Mouse (Mus musculus): ENCODE data around the gene Sfxn3.

The Sfxn3 gene

GRCm38 (mm10) chr19:45046523-45047321, 581 bp upstream of the Sfxn3 start:
- no peak for DNase-seq (ENCODE audit: low read depth)

GRCm38 (mm10) chr19:45047935-45048643, 786 bp downstream of the Sfxn3 start:
- DNase-seq (ENCODE audit: low read depth), result no peak

GRCm38 (mm10) chr19:45048644-45049365, 1.5 kb downstream of the Sfxn3 start:
- no peak for DNase-seq (ENCODE audit: low read depth)

DNA sequence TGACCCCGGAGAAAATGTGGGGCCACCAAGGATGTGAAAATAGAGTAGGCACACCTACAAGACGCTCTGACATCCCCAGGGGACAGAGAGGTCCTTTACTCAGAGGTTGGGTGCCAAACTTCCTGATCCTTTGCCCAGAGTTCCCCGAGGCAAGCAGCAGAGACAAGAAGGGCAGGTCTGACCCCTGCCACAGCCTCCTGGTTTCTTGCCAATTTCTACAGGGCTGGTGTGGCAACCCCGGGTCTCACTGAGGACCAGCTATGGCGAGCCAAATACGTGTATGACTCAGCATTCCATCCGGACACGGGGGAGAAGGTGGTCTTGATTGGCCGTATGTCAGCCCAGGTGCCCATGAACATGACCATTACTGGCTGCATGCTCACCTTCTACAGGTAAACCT, 2.2 kb downstream of the Sfxn3 start:
- DNase-seq (ENCODE audit: low read depth), result no peak

- no peak for DNase-seq (ENCODE audit: low read depth)
Measured at GRCm38 (mm10) chr19:45053451-45053850, 6.1 kb downstream of the Sfxn3 start.

DNA sequence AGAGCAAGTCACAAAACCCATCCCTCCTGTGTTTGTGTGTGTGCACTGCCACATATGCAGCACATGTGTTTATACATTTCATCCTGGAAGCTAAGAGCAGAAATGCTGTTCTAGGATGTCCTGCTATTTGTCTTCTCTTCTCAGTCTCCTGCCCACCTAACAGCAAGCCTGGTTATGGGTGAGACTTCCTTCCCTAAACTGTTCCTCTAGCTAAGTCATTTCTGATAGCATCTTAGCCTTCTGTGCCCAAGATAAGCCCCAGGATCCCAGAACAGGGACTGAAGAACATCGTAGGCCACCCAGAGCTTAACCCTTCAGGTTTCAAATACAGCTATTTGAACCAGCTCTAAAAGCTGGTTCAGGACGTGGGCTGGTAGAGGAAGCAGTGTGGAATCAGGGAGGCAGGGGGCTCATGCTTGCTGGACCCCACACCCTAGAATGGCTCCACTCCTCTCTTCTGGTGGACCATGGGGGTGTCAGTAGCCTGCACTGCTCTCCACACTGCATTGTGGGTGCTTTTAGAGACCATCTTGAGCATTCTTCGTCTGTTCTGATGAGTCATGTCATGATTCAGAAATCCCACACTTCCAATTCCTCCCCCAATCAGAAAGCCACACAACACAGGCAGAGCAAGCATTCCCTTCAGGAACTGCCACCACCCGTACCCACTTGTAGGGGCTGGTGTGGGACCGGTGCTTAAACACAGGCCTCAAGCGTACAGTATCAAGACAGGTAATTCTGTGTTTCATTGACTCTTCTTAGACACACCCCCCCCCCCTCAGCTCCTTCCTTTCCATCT, 7.8 kb downstream of the Sfxn3 start:
- no peak for DNase-seq (ENCODE audit: low read depth)

DNA sequence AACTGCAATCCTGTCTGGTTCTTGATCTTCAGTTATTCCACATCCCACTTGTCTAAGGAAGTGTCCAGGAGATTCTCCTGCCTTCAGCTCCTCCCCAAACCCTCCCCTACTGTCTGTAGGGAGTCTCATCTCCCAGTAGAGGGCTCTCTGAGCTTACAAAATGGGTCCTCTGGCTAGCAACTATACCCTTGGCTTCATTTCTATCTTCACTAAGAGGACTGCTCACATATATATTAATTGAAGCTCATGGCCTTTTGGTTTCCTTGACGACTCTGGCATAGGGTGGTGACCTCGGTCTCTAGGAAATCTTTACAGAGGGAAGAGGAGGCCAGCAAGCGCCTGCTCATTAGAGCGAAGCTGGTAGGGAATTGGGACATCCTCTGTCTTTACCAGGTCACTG, 9.1 kb downstream of the Sfxn3 start:
- no peak for DNase-seq (ENCODE audit: low read depth)

DNA sequence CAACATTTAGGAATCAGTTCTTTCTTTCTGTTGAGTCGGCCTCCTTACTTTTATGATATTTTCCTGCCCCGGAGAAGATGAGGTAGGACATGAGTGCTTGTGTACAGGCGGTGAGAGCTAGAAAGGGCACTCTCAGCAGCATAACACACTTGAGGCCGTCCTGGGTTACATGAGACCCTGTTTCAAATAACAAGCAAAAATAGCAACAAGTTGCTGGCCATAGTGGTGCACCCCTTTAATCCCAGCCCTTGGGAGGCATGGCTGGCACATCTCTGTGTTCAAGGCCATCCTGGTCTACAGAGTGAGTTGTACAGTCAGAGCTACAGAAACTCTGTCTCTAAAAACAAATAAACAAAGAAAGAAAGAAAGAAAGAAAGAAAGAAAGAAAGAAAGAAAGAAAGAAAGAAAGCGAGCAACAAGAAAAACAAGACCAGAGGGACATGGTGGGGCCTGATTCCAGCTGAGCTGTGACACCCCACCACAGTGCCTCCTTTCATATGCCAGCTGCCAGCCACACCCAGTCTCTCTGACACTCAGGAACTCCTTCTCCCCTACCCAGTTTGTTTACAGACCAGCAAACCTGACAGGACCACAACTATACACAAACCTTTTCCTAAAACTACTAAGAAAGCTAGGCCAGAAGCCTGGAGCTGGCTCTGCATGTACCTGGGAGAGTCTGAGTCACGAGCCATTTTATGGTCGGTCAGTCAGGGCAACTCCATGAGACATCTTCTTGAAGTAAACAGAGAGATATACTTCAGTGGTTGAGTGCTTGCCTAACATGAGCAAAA, 9.8 kb downstream of the Sfxn3 start:
- DNase-seq (ENCODE audit: low read depth), result no peak

- DNase-seq (ENCODE audit: low read depth), result no peak
Measured at GRCm38 (mm10) chr19:45057724-45058112, 10.4 kb downstream of the Sfxn3 start.

DNA sequence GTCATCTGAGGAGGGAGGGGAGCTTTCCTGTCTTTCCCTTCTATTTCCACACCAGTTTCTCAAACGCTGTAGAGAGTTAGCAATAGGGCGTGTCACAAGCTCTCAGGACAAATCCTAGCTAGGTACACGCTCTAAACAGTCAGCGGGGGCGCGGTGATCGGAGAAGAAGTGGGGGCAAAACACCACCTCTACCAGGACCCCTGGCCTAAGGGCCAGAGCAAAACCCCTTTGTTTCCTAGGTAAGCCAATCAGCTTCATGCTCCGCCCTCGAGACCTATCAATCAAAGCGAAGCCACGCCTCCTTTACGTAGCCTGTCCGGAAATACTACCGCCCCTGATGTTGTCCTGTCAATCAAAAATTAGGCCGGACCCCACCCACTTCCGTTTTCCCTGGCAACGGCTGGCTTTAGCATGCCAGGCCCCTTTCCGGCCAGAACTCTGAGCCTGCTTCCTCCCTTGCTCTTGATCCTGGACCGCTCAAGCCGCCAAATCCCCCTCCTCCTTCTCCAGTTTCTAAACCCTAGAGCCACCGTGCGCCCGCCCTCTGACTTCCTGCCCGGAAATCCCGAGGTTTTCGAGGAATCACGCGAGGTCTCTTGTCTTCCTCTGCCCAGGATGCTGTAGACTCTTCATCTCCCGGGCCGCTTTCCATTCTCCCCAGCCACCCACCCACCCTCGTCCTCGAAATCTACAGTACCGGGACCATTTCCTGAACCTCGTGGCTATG, 11.0 kb downstream of the Sfxn3 start:
- DNase-seq (ENCODE audit: low read depth), result peak; percentile 98

GRCm38 (mm10) chr19:45058841-45059240, 11.5 kb downstream of the Sfxn3 start:
- no peak for DNase-seq (ENCODE audit: low read depth)

GRCm38 (mm10) chr19:45063565-45064292, 16.4 kb downstream of the Sfxn3 start:
- no peak for DNase-seq (ENCODE audit: low read depth)

- no peak for DNase-seq (ENCODE audit: low read depth)
Measured at GRCm38 (mm10) chr19:45065226-45065625, 17.9 kb downstream of the Sfxn3 start.

- no peak for DNase-seq (ENCODE audit: low read depth)
Measured at GRCm38 (mm10) chr19:45067170-45067569, 19.9 kb downstream of the Sfxn3 start.

GRCm38 (mm10) chr19:45067758-45068510, 20.6 kb downstream of the Sfxn3 start:
- no peak for DNase-seq (ENCODE audit: low read depth)

DNA sequence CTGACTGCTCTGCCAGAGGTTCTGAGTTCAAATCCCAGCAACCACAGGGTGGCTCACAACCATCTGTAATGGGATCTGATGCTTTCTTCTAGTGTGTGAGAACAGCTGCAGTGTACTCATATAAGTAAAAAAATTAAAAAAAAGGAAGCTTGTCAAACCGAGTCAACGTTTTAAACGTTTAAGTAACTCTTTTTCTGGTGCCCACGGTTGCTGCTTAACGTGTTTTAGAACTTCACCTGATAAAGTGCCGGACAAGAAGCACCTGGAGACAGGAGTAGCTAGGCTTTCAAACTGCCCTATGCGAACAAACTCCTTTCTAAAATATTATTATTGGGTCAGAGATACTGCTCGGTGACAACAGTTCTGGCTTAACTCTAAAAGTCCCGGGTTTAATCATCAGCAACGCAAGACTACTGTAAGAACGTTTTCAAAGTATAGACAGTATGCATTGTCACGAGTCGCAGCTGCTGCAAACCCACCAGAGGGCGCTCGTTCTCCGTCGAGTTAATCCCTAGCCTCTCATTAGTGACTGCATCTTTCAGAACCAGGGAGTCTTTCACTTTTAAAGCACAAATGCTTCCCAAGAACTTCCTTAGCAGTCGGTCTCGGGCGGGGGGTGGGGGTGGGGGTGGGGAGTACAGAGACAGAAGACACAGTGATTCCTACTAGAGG, 26.7 kb downstream of the Sfxn3 start:
- DNase-seq (ENCODE audit: low read depth), result peak; percentile 85

- DNase-seq (ENCODE audit: low read depth), result peak; percentile 75
Measured at GRCm38 (mm10) chr19:45074580-45075322, 27.4 kb downstream of the Sfxn3 start, which contains the start of gene Kazald1. Gene Kazald1, plus strand, starts transcription at chr19:45075241.
